Mouse (Mus musculus) testis, adult 2 months (tissue): ENCODE data around the gene Map3k19.

Experiments
- CTCF ChIP-seq: fragments of 200-500 bp; IDR thresholded peaks from 2 replicates; pipeline ENCODE4 v1.5.1; 2012; ENCODE audit warnings: low read depth, mild to moderate bottlenecking, inconsistent platforms, low read length, moderate library complexity; ENCODE audit not compliant: control insufficient read depth, insufficient read depth, insufficient replicate concordance
- POLR2A ChIP-seq: fragments of 200-500 bp; IDR thresholded peaks from 2 replicates; pipeline ENCODE4 v1.6.1; 2012; ENCODE audit warnings: low read depth, mild to moderate bottlenecking, inconsistent platforms, low read length, moderate library complexity; ENCODE audit not compliant: control insufficient read depth

GRCm38 (mm10) chr1:127833714-127834113 lies 21.1 kb downstream of the Map3k19 start:
- no peak for TF ChIP-seq POLR2A
- TF ChIP-seq CTCF, result no peak
